Mouse (Mus musculus) natural killer cell, adult 2 months (primary cell): ENCODE measurements around the gene Iba57.
"Not testable (repeated sequence)": the region's sequence is repeated elsewhere in the genome, so short reads cannot be mapped to it uniquely, and the experiment has no call there.

Experiments
- DNase-seq, 2 experiments: peaks; one replicate each; pipeline ENCODE4 v3.0.0; 2022; ENCODE audit warnings: low spot score in 2 of 2

The Iba57 gene

GRCm38 (mm10) chr11:59163255-59164236, at the start of gene Iba57:
TSS of gene Iba57 (minus strand) at chr11:59163739.
- DNase-seq: peak; percentile 97 to 98

GRCm38 (mm10) chr11:59212892-59213494, 49.5 kb upstream of the Iba57 start:
- DNase-seq: no peak

- peak; percentile 86 to 93 for DNase-seq
Measured at GRCm38 (mm10) chr11:59212320-59212719, 48.8 kb upstream of the Iba57 start.

GRCm38 (mm10) chr11:59211561-59211960, 48.0 kb upstream of the Iba57 start:
- not testable (repeated sequence) for DNase-seq

GRCm38 (mm10) chr11:59210020-59210419, 46.5 kb upstream of the Iba57 start:
- DNase-seq: no peak

- no peak for DNase-seq
Measured at GRCm38 (mm10) chr11:59209580-59209979, 46.0 kb upstream of the Iba57 start.

- DNase-seq: peak; percentile 48 to 57
Measured at GRCm38 (mm10) chr11:59209003-59209441, 45.5 kb upstream of the Iba57 start.

GRCm38 (mm10) chr11:59208153-59208831, 44.8 kb upstream of the Iba57 start, which contains the start of gene 2310033P09Rik:
TSS of gene 2310033P09Rik (plus strand) at chr11:59208321.
- DNase-seq: peak; percentile 91 to 93

GRCm38 (mm10) chr11:59202081-59202995, 38.8 kb upstream of the Iba57 start, which contains the start of gene Mrpl55:
TSS of gene Mrpl55 (plus strand) at chr11:59202486.
- peak; percentile 87 to 92 for DNase-seq

- DNase-seq: no peak
Measured at GRCm38 (mm10) chr11:59201216-59202002, 37.9 kb upstream of the Iba57 start.

- no peak for DNase-seq
Measured at GRCm38 (mm10) chr11:59196230-59196629, 32.7 kb upstream of the Iba57 start.

- no peak for DNase-seq
Measured at GRCm38 (mm10) chr11:59192059-59192386, 28.5 kb upstream of the Iba57 start, which contains the start of gene Guk1. TSS of gene Guk1 (minus strand) at chr11:59192212.

GRCm38 (mm10) chr11:59191231-59192058, 27.9 kb upstream of the Iba57 start:
- DNase-seq: peak; percentile 88 to 91

GRCm38 (mm10) chr11:59187706-59188105, 24.2 kb upstream of the Iba57 start:
- no peak for DNase-seq

- DNase-seq: no peak
Measured at GRCm38 (mm10) chr11:59185490-59185889, 22.0 kb upstream of the Iba57 start.

GRCm38 (mm10) chr11:59183821-59184220, 20.3 kb upstream of the Iba57 start:
- DNase-seq: peak; percentile 14 to 33

GRCm38 (mm10) chr11:59182864-59183331, 19.4 kb upstream of the Iba57 start, which contains the start of gene Gjc2:
TSS of gene Gjc2 (minus strand) at chr11:59183213.
- DNase-seq: no peak

GRCm38 (mm10) chr11:59176921-59177320, 13.4 kb upstream of the Iba57 start:
- DNase-seq: no peak

GRCm38 (mm10) chr11:59176475-59176874, 12.9 kb upstream of the Iba57 start:
- no peak for DNase-seq
